Mouse (Mus musculus) lung, postnatal 0 days (tissue): ENCODE measurements around the gene Hist1h2ap.

Experiments
- CTCF ChIP-seq: IDR thresholded peaks from 2 replicates; pipeline ENCODE4 v1.5.1; 2016; ENCODE audit warnings: antibody characterized with exemption, mild to moderate bottlenecking
- EP300 ChIP-seq: IDR thresholded peaks from 2 replicates; pipeline ENCODE4 v1.6.1; 2016; ENCODE audit warnings: antibody characterized with exemption, mild to moderate bottlenecking, control low read depth

- TF ChIP-seq CTCF (no peak), EP300 (no peak)
Observed at GRCm38 (mm10) chr13:21789925-21790324, 43.4 kb downstream of the Hist1h2ap start.
